Mouse (Mus musculus) heart, embryonic 13.5 days (tissue): ENCODE data around the gene Scrt2. TPM values are rescaled to one million over a fixed set of nuclear protein-coding genes. Genes with fewer than 3 reads are reported as not detected.
A peak's percentile ranks its signal among the peaks of the same experiment; 100 is the strongest.
"Not testable (repeated sequence)": the region's sequence is repeated elsewhere in the genome, so short reads cannot be mapped to it uniquely, and the experiment has no call there.

Experiments
- ATAC-seq: fragments of 200-750 bp; cut with Nextera tagmentation; 2 replicates; pipeline ENCODE4 v1.8.0; 2017; ENCODE audit warnings: moderate TSS enrichment; ENCODE audit not compliant: insufficient number of reproducible peaks, low FRiP score, low TSS enrichment; ENCODE audit errors: extremely low read depth
- H3K27ac ChIP-seq: fragments of 300-500 bp; sonication (generic); replicated peaks from 2 replicates; pipeline ENCODE4 v1.5.1; 2015; ENCODE audit warnings: moderate library complexity, mild to moderate bottlenecking, inconsistent platforms
- H3K27me3 ChIP-seq: fragments of 300-500 bp; sonication (generic); replicated peaks from 2 replicates; pipeline ENCODE4 v1.6.1; 2015; ENCODE audit warnings: mild to moderate bottlenecking, inconsistent platforms
- H3K36me3 ChIP-seq: fragments of 300-500 bp; sonication (generic); 2 replicates; pipeline ENCODE4 v1.6.1; 2015; ENCODE audit warnings: mild to moderate bottlenecking, inconsistent platforms
- H3K4me1 ChIP-seq: fragments of 300-500 bp; sonication (generic); 2 replicates; pipeline ENCODE4 v1.6.1; 2015; ENCODE audit warnings: inconsistent platforms
- H3K4me2 ChIP-seq: fragments of 300-500 bp; sonication (generic); 2 replicates; pipeline ENCODE4 v1.6.1; 2015; ENCODE audit warnings: inconsistent platforms, mild to moderate bottlenecking, moderate library complexity
- H3K4me3 ChIP-seq: fragments of 300-500 bp; sonication (generic); 2 replicates; pipeline ENCODE4 v1.5.1; 2015; ENCODE audit warnings: moderate library complexity, mild to moderate bottlenecking, inconsistent platforms
- H3K9ac ChIP-seq: fragments of 300-500 bp; sonication (generic); 2 replicates; pipeline ENCODE4 v1.6.1; 2015; ENCODE audit warnings: inconsistent platforms, mild to moderate bottlenecking, moderate library complexity
- H3K9me3 ChIP-seq: fragments of 300-500 bp; sonication (generic); 2 replicates; pipeline ENCODE4 v1.6.1; 2016; ENCODE audit warnings: inconsistent platforms
- WGBS: fragments of 180-500 bp; shearing (Covaris S2); methylation state at CpG from one replicate; pipeline ENCODE4 v1.1.7; 2015; ENCODE audit warnings: mixed read lengths; 5-methylcytosine and 5-hydroxymethylcytosine counted together
- polyA plus RNA-seq: library from polyadenylated mRNA; unstranded; fragments of >200 nt; fragmentation: Nextera tagmentation; extraction: Ambion mirVana; gene quantifications from 2 replicates; pipeline ENCODE4 v1.2.1, GENCODE M21; 2015

Gene Scrt2
- polyA plus RNA-seq, 1 experiment from 2014 or later: not detected

GRCm38 (mm10) chr2:152056368-152057251 is 24.7 kb upstream of the Scrt2 start:
- Histone ChIP-seq H3K36me3 (no peaks in the 10 kb centered on the region), H3K9me3 (no peaks in the 10 kb centered on the region), H3K27ac (no peak overlapping the region), H3K9ac (no peak overlapping the region), H3K4me3 (no peak overlapping the region), H3K4me1 (no peaks in the 10 kb centered on the region), H3K27me3 (peaks cover 75% of the 10 kb centered on the region), H3K4me2 (no peak overlapping the region)
- no peak for ATAC-seq
- WGBS: 53% methylated on average over 22 of the region's 22 CpGs

GRCm38 (mm10) chr2:152057252-152057563 is 24.1 kb upstream of the Scrt2 start:
- H3K9me3 ChIP-seq: no peaks in the 10 kb centered on the region
- H3K4me1 ChIP-seq: no peaks in the 10 kb centered on the region
- H3K9ac ChIP-seq: no peak overlapping the region
- no peak overlapping the region for H3K4me2 ChIP-seq
- peaks cover 69% of the 10 kb centered on the region for H3K27me3 ChIP-seq
- no peak for ATAC-seq
- H3K4me3 ChIP-seq: no peak overlapping the region
- WGBS: 67% methylated on average over 9 of the region's 9 CpGs
- no peaks in the 10 kb centered on the region for H3K36me3 ChIP-seq
- H3K27ac ChIP-seq: no peak overlapping the region

- H3K9ac ChIP-seq, ATAC-seq, H3K9me3 ChIP-seq, H3K36me3 ChIP-seq, H3K4me2 ChIP-seq, H3K27ac ChIP-seq, H3K4me1 ChIP-seq, H3K4me3 ChIP-seq: not testable (repeated sequence)
- H3K27me3 ChIP-seq: peaks cover 27% of the 10 kb centered on the region
- WGBS: 70% methylated on average over 3 of the region's 3 CpGs
Measured at GRCm38 (mm10) chr2:152062817-152063216, 18.5 kb upstream of the Scrt2 start.

- ATAC-seq: 0 out of 2 replicates have a peak, but pooled peaks have one; percentile 14
- no peaks in the 10 kb centered on the region for H3K36me3 ChIP-seq
- 46% methylated on average over 11 of the region's 11 CpGs for WGBS
Measured at GRCm38 (mm10) chr2:152068660-152069433, 12.5 kb upstream of the Scrt2 start.

GRCm38 (mm10) chr2:152069434-152069786 is 11.9 kb upstream of the Scrt2 start:
- H3K9me3 ChIP-seq: no peaks in the 10 kb centered on the region
- 60% methylated on average over 9 of the region's 9 CpGs for WGBS
- no peak for ATAC-seq
- no peak overlapping the region for H3K4me2 ChIP-seq
- no peaks in the 10 kb centered on the region for H3K36me3 ChIP-seq
- peaks cover 50% of the 10 kb centered on the region for H3K27me3 ChIP-seq
- no peaks in the 10 kb centered on the region for H3K4me1 ChIP-seq
- H3K27ac ChIP-seq: no peak overlapping the region
- no peak overlapping the region for H3K9ac ChIP-seq
- no peak overlapping the region for H3K4me3 ChIP-seq

More at GRCm38 (mm10) chr2:152068660-152069433, 12.5 kb upstream of the Scrt2 start:
- H3K4me3 ChIP-seq: no peak overlapping the region
- H3K9ac ChIP-seq: no peak overlapping the region
- H3K27me3 ChIP-seq: peaks cover 50% of the 10 kb centered on the region
- H3K27ac ChIP-seq: no peak overlapping the region
- H3K4me1 ChIP-seq: no peaks in the 10 kb centered on the region
- H3K9me3 ChIP-seq: no peaks in the 10 kb centered on the region
- H3K4me2 ChIP-seq: no peak overlapping the region

GRCm38 (mm10) chr2:152069941-152070340 is 11.4 kb upstream of the Scrt2 start:
- 75% methylated on average over 2 of the region's 2 CpGs for WGBS
- H3K27me3 ChIP-seq: peaks cover 51% of the 10 kb centered on the region
- H3K9ac ChIP-seq: no peak overlapping the region
- H3K4me3 ChIP-seq: no peak overlapping the region
- no peaks in the 10 kb centered on the region for H3K9me3 ChIP-seq
- ATAC-seq: no peak
- H3K4me2 ChIP-seq: no peak overlapping the region
- no peaks in the 10 kb centered on the region for H3K36me3 ChIP-seq
- H3K27ac ChIP-seq: no peak overlapping the region
- H3K4me1 ChIP-seq: no peaks in the 10 kb centered on the region

GRCm38 (mm10) chr2:152074521-152074920 is 6.8 kb upstream of the Scrt2 start:
- H3K4me1 ChIP-seq: no peaks in the 10 kb centered on the region
- H3K27me3 ChIP-seq: peaks cover 86% of the 10 kb centered on the region
- ATAC-seq: no peak
- 63% methylated on average over 2 of the region's 2 CpGs for WGBS
- H3K4me3 ChIP-seq: no peak overlapping the region
- H3K9me3 ChIP-seq: no peaks in the 10 kb centered on the region
- H3K4me2 ChIP-seq: no peak overlapping the region
- no peak overlapping the region for H3K9ac ChIP-seq
- no peak overlapping the region for H3K27ac ChIP-seq
- H3K36me3 ChIP-seq: no peaks in the 10 kb centered on the region

- H3K27ac ChIP-seq: no peak overlapping the region
- peaks cover 86% of the 10 kb centered on the region for H3K27me3 ChIP-seq
- H3K9me3 ChIP-seq: no peaks in the 10 kb centered on the region
- H3K4me2 ChIP-seq: no peak overlapping the region
- 32% methylated on average over 9 of the region's 9 CpGs for WGBS
- no peak overlapping the region for H3K9ac ChIP-seq
- H3K4me1 ChIP-seq: no peaks in the 10 kb centered on the region
- no peak overlapping the region for H3K4me3 ChIP-seq
- ATAC-seq: no peak
- H3K36me3 ChIP-seq: no peaks in the 10 kb centered on the region
Measured at GRCm38 (mm10) chr2:152075294-152075889, 5.9 kb upstream of the Scrt2 start.

- no peak for ATAC-seq
- H3K27ac ChIP-seq: no peak overlapping the region
- no peaks in the 10 kb centered on the region for H3K9me3 ChIP-seq
- peaks cover 94% of the 10 kb centered on the region for H3K27me3 ChIP-seq
- H3K36me3 ChIP-seq: no peaks in the 10 kb centered on the region
- no peak overlapping the region for H3K4me2 ChIP-seq
- 57% methylated on average over 3 of the region's 3 CpGs for WGBS
- peaks cover 15% of the 10 kb centered on the region for H3K4me1 ChIP-seq
- H3K9ac ChIP-seq: no peak overlapping the region
- H3K4me3 ChIP-seq: no peak overlapping the region
Measured at GRCm38 (mm10) chr2:152077337-152077736, 4.0 kb upstream of the Scrt2 start.

- peak overlapping the region; percentile 40 for H3K4me3 ChIP-seq
- H3K9me3 ChIP-seq: no peaks in the 10 kb centered on the region
- H3K4me2 ChIP-seq: peak overlapping the region; percentile 66
- ATAC-seq: peak; percentile 65; the same call in 1 of the 2 replicates
- H3K36me3 ChIP-seq: no peaks in the 10 kb centered on the region
- H3K4me1 ChIP-seq: peaks cover 18% of the 10 kb centered on the region
- peaks cover 92% of the 10 kb centered on the region for H3K27me3 ChIP-seq
- H3K9ac ChIP-seq: peak overlapping the region; percentile 40; the same call in 1 of the 2 replicates
- no peak overlapping the region for H3K27ac ChIP-seq
- under 1% methylated on average over 70 of the region's 81 CpGs for WGBS
Measured at GRCm38 (mm10) chr2:152081641-152082448, 516 bp downstream of the Scrt2 start.
